Mouse (Mus musculus) intestine, embryonic 15.5 days (tissue): ENCODE data around the gene Adamtsl5. TPM values are rescaled to one million over a fixed set of nuclear protein-coding genes. Genes with fewer than 3 reads are reported as not detected.
A peak's percentile ranks its signal among the peaks of the same experiment; 100 is the strongest.
"Not testable (repeated sequence)": the region's sequence is repeated elsewhere in the genome, so short reads cannot be mapped to it uniquely, and the experiment has no call there.

Experiments used
- ATAC-seq: fragments of 200-750 bp; cut with Nextera tagmentation; 2 replicates; pipeline ENCODE4 v1.8.0; 2017; ENCODE audit warnings: moderate TSS enrichment, moderate library complexity
- H3K27ac ChIP-seq: fragments of 300-500 bp; sonication (generic); 2 replicates; pipeline ENCODE4 v1.5.1; 2015; ENCODE audit warnings: mild to moderate bottlenecking, inconsistent platforms
- H3K27me3 ChIP-seq: fragments of 300-500 bp; sonication (generic); replicated peaks from 2 replicates; pipeline ENCODE4 v1.6.1; 2015; ENCODE audit warnings: inconsistent platforms
- H3K36me3 ChIP-seq: fragments of 300-500 bp; sonication (generic); 2 replicates; pipeline ENCODE4 v1.6.1; 2015; ENCODE audit warnings: inconsistent platforms
- H3K4me1 ChIP-seq: fragments of 300-500 bp; sonication (generic); replicated peaks from 2 replicates; pipeline ENCODE4 v1.6.1; 2015; ENCODE audit warnings: inconsistent platforms
- H3K4me2 ChIP-seq: fragments of 300-500 bp; sonication (generic); replicated peaks from 2 replicates; pipeline ENCODE4 v1.6.1; 2015; ENCODE audit warnings: mild to moderate bottlenecking, inconsistent platforms
- H3K4me3 ChIP-seq: fragments of 300-500 bp; sonication (generic); replicated peaks from 2 replicates; pipeline ENCODE4 v1.5.1; 2015; ENCODE audit warnings: inconsistent platforms
- H3K9ac ChIP-seq: fragments of 300-500 bp; sonication (generic); 2 replicates; pipeline ENCODE4 v1.6.1; 2015; ENCODE audit warnings: inconsistent platforms
- H3K9me3 ChIP-seq: fragments of 300-500 bp; sonication (generic); 2 replicates; pipeline ENCODE4 v1.6.1; 2016; ENCODE audit warnings: inconsistent platforms
- WGBS: fragments of 180-500 bp; shearing (Covaris S2); methylation state at CpG from one replicate; pipeline ENCODE4 v1.1.7; 2015; 5-methylcytosine and 5-hydroxymethylcytosine counted together
- polyA plus RNA-seq: library from polyadenylated mRNA; unstranded; fragments of >200 nt; fragmentation: Nextera tagmentation; extraction: Ambion mirVana; gene quantifications from 2 replicates; pipeline ENCODE4 v1.2.1, GENCODE M21; 2015

The Adamtsl5 gene
- polyA plus RNA-seq, 1 experiment from 2014 or later, result 19.3 TPM

DNA sequence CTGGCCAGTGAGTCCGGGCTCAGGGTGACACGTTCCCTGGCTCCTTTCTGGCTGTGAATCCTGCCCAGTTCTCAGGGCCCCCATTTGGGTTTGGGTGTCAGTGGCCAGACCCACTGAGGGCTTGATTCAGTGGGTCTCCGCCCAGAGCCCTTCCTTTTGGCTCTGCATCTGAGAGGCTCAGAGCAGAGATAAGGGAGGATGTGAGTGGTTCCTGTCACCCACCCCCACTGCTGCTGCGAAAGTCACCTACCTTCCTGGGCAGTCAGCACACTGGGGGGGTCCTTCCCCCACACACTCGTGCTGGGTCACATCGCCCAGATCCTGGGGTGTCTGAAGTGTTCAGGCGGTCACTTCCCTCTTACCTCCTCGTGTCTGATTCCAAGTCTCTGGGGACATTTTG, 4.5 kb upstream of the Adamtsl5 start:
- Histone ChIP-seq H3K9ac (no peak overlapping the region), H3K27me3 (peaks cover 73% of the 10 kb centered on the region), H3K4me3 (no peak overlapping the region), H3K36me3 (no peaks in the 10 kb centered on the region), H3K4me2 (no peak overlapping the region), H3K4me1 (peaks cover 37% of the 10 kb centered on the region), H3K9me3 (no peaks in the 10 kb centered on the region), H3K27ac (no peak overlapping the region)
- no peak for ATAC-seq
- 70% methylated on average over 8 of the region's 8 CpGs for WGBS

DNA sequence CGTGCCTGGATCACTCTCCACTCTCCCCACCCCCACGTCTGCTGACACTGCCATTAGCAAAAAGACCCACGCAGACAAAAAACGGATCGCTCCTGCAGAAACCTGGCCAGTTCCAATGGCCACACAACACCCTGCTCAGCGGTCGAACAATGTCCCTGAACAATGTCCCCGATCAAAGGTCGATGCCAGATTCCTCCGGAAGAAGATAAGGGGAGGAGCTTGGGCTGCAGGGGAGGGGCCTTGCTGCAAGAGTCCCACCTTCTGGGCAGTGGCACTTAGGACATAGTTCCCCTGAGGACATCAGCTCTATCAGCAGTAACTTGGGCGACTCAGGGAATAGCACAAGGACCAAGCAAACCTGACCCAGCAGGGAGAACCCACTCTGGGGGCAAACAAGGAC, 3.7 kb upstream of the Adamtsl5 start:
- no peak overlapping the region for H3K27ac ChIP-seq
- no peaks in the 10 kb centered on the region for H3K9me3 ChIP-seq
- peak; percentile 8; the same call in 1 of the 2 replicates for ATAC-seq
- H3K27me3 ChIP-seq, result peaks cover 71% of the 10 kb centered on the region
- H3K4me3 ChIP-seq, result no peak overlapping the region
- H3K4me2 ChIP-seq, result no peak overlapping the region
- H3K9ac ChIP-seq, result no peak overlapping the region
- H3K36me3 ChIP-seq, result no peaks in the 10 kb centered on the region
- WGBS, result 20% methylated on average over 11 of the region's 11 CpGs
- peaks cover 35% of the 10 kb centered on the region for H3K4me1 ChIP-seq

DNA sequence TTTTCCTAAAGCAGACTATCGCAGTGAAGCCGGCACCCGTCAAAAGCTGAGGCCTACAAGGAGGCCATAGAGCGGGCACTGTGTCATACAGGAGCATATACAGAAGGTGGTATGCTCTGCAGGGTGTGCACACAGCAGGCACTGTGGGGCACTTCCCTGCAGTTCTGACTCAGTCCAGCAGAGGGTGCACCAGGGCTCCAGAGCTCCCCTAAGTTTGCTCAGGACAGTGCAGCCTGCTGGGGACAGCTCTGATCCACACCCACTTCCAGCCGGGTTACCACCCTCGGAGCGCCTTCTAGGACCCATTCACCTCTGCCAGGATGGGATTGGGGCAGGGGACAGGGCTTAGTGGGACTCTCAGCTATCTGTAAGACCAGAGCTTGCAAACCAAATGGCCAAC, 2.1 kb upstream of the Adamtsl5 start:
- H3K27me3 ChIP-seq, result peaks cover 60% of the 10 kb centered on the region
- no peak overlapping the region for H3K27ac ChIP-seq
- H3K4me1 ChIP-seq, result peaks cover 29% of the 10 kb centered on the region
- H3K9ac ChIP-seq, result no peak overlapping the region
- H3K36me3 ChIP-seq, result no peaks in the 10 kb centered on the region
- no peak overlapping the region for H3K4me2 ChIP-seq
- peak; percentile 74 for ATAC-seq
- no peaks in the 10 kb centered on the region for H3K9me3 ChIP-seq
- WGBS, result 5% methylated on average over 7 of the region's 7 CpGs
- H3K4me3 ChIP-seq, result 0 out of 2 replicates have a peak overlapping the region, but pooled peaks have one; percentile 4

DNA sequence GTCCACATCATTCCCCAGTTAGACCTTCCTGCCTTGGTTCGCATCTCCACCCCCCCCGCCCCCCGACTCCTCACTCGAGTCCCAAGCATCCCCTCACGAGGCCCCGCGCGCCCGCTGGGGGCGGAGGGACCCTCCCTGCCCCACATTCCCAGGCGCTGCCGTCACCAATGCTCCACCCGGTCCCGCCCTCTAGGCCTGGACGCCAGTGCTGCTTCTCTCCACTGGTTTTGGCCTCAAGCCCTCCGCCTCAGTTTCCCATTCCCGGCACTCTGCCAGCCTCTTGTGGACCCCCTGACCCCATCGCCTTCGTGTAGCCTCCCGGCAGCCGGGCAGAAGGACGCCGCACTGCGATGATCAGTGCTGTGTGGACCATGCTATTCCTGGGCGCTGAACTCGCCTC, 769 bp upstream of the Adamtsl5 start:
- Histone ChIP-seq H3K4me2 (peak overlapping the region; percentile 77), H3K27ac (no peak overlapping the region), H3K9ac (peak overlapping the region; percentile 56; the same call in 1 of the 2 replicates), H3K4me1 (peaks cover 41% of the 10 kb centered on the region), H3K4me3 (peak overlapping the region; percentile 44), H3K27me3 (peaks cover 62% of the 10 kb centered on the region), H3K9me3 (no peaks in the 10 kb centered on the region), H3K36me3 (no peaks in the 10 kb centered on the region)
- ATAC-seq, result no peak
- 16% methylated on average over 26 of the region's 26 CpGs for WGBS

DNA sequence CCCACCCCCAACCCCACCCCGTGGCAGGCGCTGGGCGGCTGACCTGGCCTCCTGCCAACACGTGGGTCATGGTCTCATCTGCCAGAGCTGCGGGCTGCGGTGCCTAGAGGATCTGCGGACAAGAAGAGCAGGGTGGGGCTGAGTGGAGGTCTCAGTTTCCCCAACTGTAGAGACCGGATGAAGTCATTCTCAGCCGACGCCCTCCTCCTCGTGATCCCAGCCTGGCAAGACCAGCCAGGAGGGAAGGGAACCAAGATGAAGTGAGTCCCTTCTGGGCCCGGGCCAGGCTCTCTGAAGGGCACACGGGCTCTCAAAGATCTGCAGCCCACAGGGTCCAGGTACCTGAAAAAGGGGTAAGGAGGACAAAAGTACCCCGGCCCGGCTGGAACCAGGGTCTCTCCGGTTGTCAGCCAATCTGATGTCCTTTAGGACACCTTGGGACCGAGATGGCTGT, 671 bp downstream of the Adamtsl5 start:
- WGBS, result 16% methylated on average over 17 of the region's 17 CpGs
- peak overlapping the region; percentile 56 for H3K9ac ChIP-seq
- H3K27ac ChIP-seq, result 0 out of 2 replicates have a peak overlapping the region, but pooled peaks have one; percentile 2
- no peaks in the 10 kb centered on the region for H3K9me3 ChIP-seq
- ATAC-seq, result no peak
- peak overlapping the region; percentile 44 for H3K4me3 ChIP-seq
- peaks cover 54% of the 10 kb centered on the region for H3K4me1 ChIP-seq
- H3K36me3 ChIP-seq, result no peaks in the 10 kb centered on the region
- peaks cover 69% of the 10 kb centered on the region for H3K27me3 ChIP-seq
- H3K4me2 ChIP-seq, result peak overlapping the region; percentile 77

DNA sequence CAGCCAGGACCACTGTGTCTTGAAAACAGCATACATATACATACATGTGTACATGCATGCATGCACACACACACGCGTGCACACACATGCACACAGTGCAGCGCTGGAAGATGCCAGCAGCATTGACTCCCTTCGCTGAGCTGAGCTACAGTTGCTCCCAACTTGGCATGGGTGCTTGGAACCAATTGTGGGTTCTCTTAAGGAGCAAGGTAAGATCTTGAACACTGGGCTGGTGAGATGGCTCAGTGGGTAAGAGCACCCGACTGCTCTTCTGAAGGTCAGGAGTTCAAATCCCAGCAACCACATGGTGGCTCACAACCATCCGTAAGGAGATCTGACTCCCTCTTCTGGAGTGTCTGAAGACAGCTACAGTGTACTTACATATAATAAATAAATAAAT, 2.3 kb downstream of the Adamtsl5 start:
- not testable (repeated sequence) for H3K36me3 ChIP-seq, ATAC-seq, H3K4me3 ChIP-seq, H3K4me2 ChIP-seq, H3K9ac ChIP-seq, H3K9me3 ChIP-seq, H3K27ac ChIP-seq
- 84% methylated on average over 6 of the region's 6 CpGs for WGBS
- Histone ChIP-seq H3K27me3 (peaks cover 75% of the 10 kb centered on the region), H3K4me1 (peaks cover 70% of the 10 kb centered on the region)

DNA sequence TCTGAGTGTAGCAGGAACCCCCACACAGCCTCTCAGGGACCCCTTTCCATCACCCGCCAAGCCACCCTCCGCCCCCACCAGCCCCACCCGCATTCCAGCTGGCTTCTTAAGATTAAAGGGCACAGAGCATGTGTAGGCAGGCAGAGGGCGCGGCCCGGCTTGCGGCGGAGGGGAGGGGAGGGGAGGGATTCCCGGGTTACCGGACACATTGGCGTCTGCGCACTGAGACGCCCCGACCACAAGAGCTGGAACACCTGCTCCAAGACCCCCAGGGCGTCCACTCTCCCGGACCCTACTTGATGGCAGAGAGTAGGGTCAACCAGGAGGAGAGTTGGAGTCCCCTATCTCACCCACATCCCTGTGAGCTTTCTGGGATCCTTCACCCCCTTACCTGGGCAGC, 3.1 kb downstream of the Adamtsl5 start:
- Histone ChIP-seq H3K27me3 (peaks cover 78% of the 10 kb centered on the region), H3K9me3 (no peaks in the 10 kb centered on the region), H3K4me3 (peak overlapping the region; percentile 21), H3K9ac (peak overlapping the region; percentile 17; the same call in 1 of the 2 replicates), H3K36me3 (no peaks in the 10 kb centered on the region), H3K27ac (0 out of 2 replicates have a peak overlapping the region, but pooled peaks have one; percentile 61), H3K4me2 (peak overlapping the region; percentile 67), H3K4me1 (peaks cover 66% of the 10 kb centered on the region)
- ATAC-seq, result peak; percentile 18; the same call in 1 of the 2 replicates
- 3% methylated on average over 16 of the region's 16 CpGs for WGBS

DNA sequence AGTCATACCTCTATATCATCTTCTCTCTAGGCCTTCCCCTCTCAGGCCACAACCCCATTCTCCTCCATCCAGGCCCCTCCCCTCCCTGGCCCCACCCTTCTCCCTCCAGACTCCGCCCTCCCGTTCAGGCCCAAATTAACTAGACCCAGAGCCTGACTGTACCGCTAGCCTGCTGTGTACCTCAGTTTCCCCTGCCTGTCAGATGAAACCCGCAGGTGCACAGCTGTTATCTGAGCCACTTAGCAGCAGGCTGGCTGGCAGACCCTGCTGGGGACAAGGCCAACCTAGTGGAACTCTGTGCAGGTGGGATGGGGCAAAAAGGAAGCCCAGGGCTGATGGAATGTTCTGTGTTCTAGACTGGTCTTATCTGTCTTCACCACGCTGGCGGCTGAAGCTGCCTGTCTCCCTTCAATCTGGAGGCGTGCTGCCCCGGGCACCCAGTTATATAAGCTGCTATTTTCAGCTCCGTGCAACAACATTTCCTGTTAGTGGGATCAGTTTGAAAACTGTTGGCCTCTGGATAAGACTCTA, 4.0 kb downstream of the Adamtsl5 start:
- Histone ChIP-seq H3K9ac (no peak overlapping the region), H3K4me1 (peaks cover 65% of the 10 kb centered on the region), H3K27ac (peak overlapping the region; percentile 61), H3K27me3 (peaks cover 70% of the 10 kb centered on the region), H3K36me3 (no peaks in the 10 kb centered on the region), H3K4me3 (no peak overlapping the region), H3K4me2 (peak overlapping the region; percentile 67), H3K9me3 (no peaks in the 10 kb centered on the region)
- 31% methylated on average over 9 of the region's 9 CpGs for WGBS
- ATAC-seq, result peak; percentile 14; the same call in 1 of the 2 replicates

DNA sequence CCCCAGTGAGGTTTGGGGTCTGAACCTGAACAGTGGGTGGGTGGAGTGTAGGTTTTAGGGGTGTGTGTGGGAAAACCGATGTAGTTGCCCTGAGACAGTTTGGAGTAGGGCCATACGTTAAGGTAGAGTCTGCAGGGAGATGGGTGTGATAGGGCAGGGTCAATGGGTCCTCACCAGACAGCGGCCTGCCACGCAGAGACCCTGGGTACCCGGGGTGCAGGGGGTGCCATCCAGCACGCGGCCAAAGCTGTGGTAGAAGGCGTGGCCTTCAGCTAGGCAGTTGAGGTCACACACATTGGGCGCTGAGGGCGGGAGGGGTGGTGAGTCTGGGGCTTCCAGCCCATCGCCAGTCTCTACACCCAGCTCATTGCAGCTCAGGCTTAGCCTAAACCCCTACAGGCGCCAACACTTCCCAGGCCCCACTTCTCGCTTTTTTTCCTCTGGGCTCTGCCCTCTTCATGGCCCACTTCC, 4.8 kb downstream of the Adamtsl5 start:
- Histone ChIP-seq H3K9ac (no peak overlapping the region), H3K9me3 (no peaks in the 10 kb centered on the region), H3K4me3 (peak overlapping the region; percentile 32), H3K4me1 (peaks cover 57% of the 10 kb centered on the region), H3K27me3 (peaks cover 62% of the 10 kb centered on the region), H3K36me3 (no peaks in the 10 kb centered on the region), H3K27ac (peak overlapping the region; percentile 36; the same call in 1 of the 2 replicates), H3K4me2 (peak overlapping the region; percentile 67)
- 35% methylated on average over 13 of the region's 13 CpGs for WGBS
- ATAC-seq, result 0 out of 2 replicates have a peak, but pooled peaks have one; percentile 1

DNA sequence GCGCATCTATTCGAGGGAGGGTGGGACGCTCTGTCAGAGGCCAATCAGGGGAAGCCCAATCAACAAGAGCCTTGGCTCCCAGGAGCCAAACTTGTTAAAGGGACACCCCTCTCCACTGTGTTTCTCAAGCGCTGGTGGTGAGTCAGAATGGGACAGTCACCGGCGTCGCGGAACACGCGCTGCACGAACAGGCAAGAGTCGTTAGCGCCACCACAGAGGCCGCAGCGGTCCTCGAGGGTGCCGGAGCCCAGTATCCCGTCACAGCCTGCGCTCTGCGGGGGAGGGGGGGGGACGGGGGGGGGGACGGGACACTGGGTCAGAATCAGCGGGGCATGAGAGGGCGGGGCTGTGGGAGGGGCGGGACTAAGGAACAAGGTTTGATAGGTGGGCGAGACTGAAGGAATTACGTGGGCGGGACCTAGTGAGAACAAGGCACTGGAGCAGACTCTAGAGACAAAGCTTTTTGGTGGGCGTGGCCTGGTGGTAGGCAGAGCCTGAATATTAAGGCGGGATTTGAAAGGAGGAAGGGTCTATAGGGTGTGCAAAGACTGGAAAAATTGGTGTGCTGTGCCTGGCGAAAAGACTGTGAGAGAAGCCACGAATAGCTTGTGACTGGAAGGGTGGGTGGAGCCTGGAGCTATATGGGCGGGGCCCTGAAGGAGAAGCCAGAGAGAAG, 5.3 kb downstream of the Adamtsl5 start:
- no peaks in the 10 kb centered on the region for H3K9me3 ChIP-seq
- H3K27ac ChIP-seq, result no peak overlapping the region
- H3K9ac ChIP-seq, result peak overlapping the region; percentile 28; the same call in 1 of the 2 replicates
- H3K4me3 ChIP-seq, result peak overlapping the region; percentile 32
- H3K4me2 ChIP-seq, result peak overlapping the region; percentile 67
- peaks cover 57% of the 10 kb centered on the region for H3K27me3 ChIP-seq
- H3K36me3 ChIP-seq, result no peaks in the 10 kb centered on the region
- WGBS, result 1% methylated on average over 30 of the region's 33 CpGs
- ATAC-seq, result peak; percentile 60
- peaks cover 52% of the 10 kb centered on the region for H3K4me1 ChIP-seq

DNA sequence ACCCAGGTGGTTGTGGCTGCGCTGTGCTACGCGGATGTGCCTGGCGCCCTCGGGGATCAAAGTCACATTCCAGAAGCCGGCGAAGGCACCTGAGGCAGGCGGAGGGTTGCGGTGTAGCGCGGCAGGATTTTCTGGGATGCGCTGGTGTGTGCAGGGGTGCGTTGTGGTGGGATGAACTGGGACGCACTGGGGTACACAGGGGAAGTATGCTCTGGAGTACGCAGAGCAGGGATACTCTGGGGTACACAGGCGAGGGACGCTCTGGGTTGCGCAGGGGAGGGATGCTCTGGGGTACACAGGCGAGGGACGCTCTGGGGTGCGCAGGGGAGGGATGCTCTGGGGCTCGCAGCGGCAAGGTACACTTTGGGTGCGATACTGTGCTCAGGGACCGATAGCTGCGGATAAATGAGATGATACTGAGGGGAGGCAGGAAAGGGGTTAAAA, 5.9 kb downstream of the Adamtsl5 start:
- Histone ChIP-seq H3K4me1 (peaks cover 46% of the 10 kb centered on the region), H3K4me3 (peak overlapping the region; percentile 32), H3K36me3 (no peaks in the 10 kb centered on the region), H3K27me3 (peaks cover 51% of the 10 kb centered on the region), H3K4me2 (peak overlapping the region; percentile 67), H3K9ac (peak overlapping the region; percentile 2; the same call in 1 of the 2 replicates), H3K27ac (no peak overlapping the region), H3K9me3 (no peaks in the 10 kb centered on the region)
- no peak; the same call in 1 of the 2 replicates for ATAC-seq
- WGBS, result 2% methylated on average over 26 of the region's 26 CpGs

DNA sequence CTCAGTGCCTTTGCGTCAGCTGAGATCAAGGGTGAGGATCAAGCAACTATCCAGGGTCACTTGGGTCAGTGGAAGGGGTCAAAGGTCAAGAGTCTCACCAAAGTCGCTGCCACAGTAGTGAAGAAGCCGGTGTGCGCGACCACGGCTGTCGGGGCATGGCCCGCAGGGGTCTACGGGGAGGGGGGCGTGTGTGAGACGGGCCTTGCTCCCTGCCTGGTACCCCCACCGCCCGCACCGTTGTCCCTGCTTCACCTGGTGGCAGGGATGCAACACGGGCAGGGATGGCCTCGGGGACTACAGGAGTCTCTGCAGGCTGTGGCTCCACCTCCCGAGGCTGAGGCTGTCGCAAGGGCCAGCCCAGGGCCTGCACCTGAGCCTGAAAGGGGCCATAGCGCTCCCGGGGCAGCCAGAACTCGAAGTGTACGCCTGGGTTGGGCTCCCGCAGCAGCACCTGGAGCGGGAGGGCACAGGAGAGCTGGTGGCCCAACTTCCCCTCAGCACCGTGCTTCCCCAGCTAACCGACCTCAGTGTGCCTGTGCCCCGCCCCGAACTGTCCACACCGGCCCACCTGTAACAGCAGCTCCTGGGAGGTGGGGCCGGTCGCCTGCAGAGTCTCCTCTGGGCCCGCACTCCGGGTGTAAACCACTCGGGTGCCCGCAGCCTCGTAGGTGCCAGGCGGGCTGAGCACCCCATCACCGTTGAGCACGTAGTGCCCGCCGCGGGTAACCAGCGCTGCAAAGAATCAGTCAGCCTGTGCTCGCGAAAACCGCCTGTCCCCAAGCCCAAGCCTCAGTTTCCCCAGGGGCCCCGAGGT, 6.5 kb downstream of the Adamtsl5 start:
- no peaks in the 10 kb centered on the region for H3K9me3 ChIP-seq
- H3K4me3 ChIP-seq, result peak overlapping the region; percentile 32
- no peak for ATAC-seq
- H3K4me1 ChIP-seq, result peaks cover 44% of the 10 kb centered on the region
- no peaks in the 10 kb centered on the region for H3K36me3 ChIP-seq
- peaks cover 49% of the 10 kb centered on the region for H3K27me3 ChIP-seq
- 6% methylated on average over 47 of the region's 47 CpGs for WGBS
- peak overlapping the region; percentile 2; the same call in 1 of the 2 replicates for H3K9ac ChIP-seq
- H3K27ac ChIP-seq, result no peak overlapping the region
- H3K4me2 ChIP-seq, result peak overlapping the region; percentile 67
